Mouse (Mus musculus) forebrain, embryonic 15.5 days (tissue): ENCODE results near the gene Cacna1a. TPM values are rescaled to one million over a fixed set of nuclear protein-coding genes. Genes with fewer than 3 reads are reported as not detected.

Experiments
- ATAC-seq: fragments of 200-750 bp; cut with Nextera tagmentation; replicated peaks from 2 replicates; pipeline ENCODE4 v1.8.0; 2017; ENCODE audit warnings: mild to moderate bottlenecking, moderate TSS enrichment, moderate library complexity
- H3K27ac ChIP-seq: fragments of 300-500 bp; sonication (generic); replicated peaks from 2 replicates; pipeline ENCODE4 v1.5.1; 2015; ENCODE audit warnings: mild to moderate bottlenecking, inconsistent platforms
- H3K27me3 ChIP-seq: fragments of 300-500 bp; sonication (generic); 2 replicates; pipeline ENCODE4 v1.6.1; 2015; ENCODE audit warnings: inconsistent platforms
- H3K36me3 ChIP-seq: fragments of 300-500 bp; sonication (generic); 2 replicates; pipeline ENCODE4 v1.6.1; 2015; ENCODE audit warnings: mild to moderate bottlenecking, inconsistent platforms
- H3K4me1 ChIP-seq: fragments of 300-500 bp; sonication (generic); 2 replicates; pipeline ENCODE4 v1.6.1; 2015; ENCODE audit warnings: inconsistent platforms
- H3K4me2 ChIP-seq: fragments of 300-500 bp; sonication (generic); replicated peaks from 2 replicates; pipeline ENCODE4 v1.6.1; 2015; ENCODE audit warnings: mild to moderate bottlenecking, inconsistent platforms
- H3K4me3 ChIP-seq: fragments of 300-500 bp; sonication (generic); 2 replicates; pipeline ENCODE4 v1.5.1; 2015; ENCODE audit warnings: mild to moderate bottlenecking, inconsistent platforms
- H3K9ac ChIP-seq: fragments of 300-500 bp; sonication (generic); replicated peaks from 2 replicates; pipeline ENCODE4 v1.6.1; 2015; ENCODE audit warnings: mild to moderate bottlenecking, inconsistent platforms
- H3K9me3 ChIP-seq: fragments of 300-500 bp; sonication (generic); 2 replicates; pipeline ENCODE4 v1.6.1; 2016; ENCODE audit warnings: inconsistent platforms
- WGBS: fragments of 180-500 bp; shearing (Covaris S2); methylation state at CpG from one replicate; pipeline ENCODE4 v1.1.7; 2015; ENCODE audit warnings: mixed read lengths; 5-methylcytosine and 5-hydroxymethylcytosine counted together
- polyA plus RNA-seq: library from polyadenylated mRNA; unstranded; fragments of >200 nt; fragmentation: Nextera tagmentation; extraction: Ambion mirVana; gene quantifications from 2 replicates; pipeline ENCODE4 v1.2.1, GENCODE M21; 2015

Gene Cacna1a
- polyA plus RNA-seq, 1 experiment from 2014 or later: 12.9 TPM

DNA sequence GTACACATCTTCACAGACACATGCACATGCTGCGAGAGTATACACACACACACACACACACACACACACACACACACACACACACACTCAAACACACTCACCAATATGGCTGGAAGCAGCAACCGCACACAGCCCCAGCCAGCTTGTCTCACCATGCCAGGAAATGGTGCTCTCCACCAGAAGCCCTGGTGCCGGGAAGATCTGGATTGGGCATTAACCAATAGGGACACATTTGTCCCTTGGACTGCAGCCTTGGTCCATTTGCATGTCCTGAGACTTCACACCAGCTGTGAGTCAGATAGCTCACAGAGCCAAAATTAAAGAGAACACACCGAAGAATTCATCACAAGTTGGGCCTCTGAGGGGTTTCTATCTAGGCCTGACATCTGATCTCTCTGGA, 189.2 kb downstream of the Cacna1a start:
- WGBS: 92% methylated on average over 4 of the region's 4 CpGs
- no peaks in the 10 kb centered on the region for H3K27me3 ChIP-seq
- no peaks in the 10 kb centered on the region for H3K9me3 ChIP-seq
- no peak overlapping the region for H3K9ac ChIP-seq
- ATAC-seq: no peak
- H3K4me1 ChIP-seq: no peaks in the 10 kb centered on the region
- H3K4me2 ChIP-seq: no peak overlapping the region
- H3K4me3 ChIP-seq: no peak overlapping the region
- no peak overlapping the region for H3K27ac ChIP-seq
- peaks cover 3% of the 10 kb centered on the region; the same call in 1 of the 2 replicates for H3K36me3 ChIP-seq

DNA sequence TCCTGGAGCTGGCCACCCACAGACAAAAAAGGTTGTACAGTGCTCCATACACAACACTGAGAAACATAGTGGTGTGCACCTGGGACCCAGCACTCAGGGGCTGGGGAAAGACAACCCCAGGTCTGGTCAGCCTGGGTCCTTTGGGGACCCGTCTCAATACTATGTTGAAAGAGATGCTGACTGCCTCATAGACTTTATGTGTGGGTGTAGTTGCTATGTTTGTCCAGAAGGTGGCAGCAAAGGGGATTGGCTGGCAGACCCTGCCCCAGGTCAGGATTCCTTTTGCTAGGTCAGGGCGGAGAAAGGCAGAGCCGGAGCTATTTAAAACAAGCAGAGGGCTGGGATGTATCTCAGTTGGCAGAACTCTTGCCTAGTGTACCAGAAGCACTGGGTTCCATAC, 191.4 kb downstream of the Cacna1a start:
- ATAC-seq: peak; percentile 51; the same call in 1 of the 2 replicates
- WGBS: 29% methylated on average over 3 of the region's 3 CpGs
- Histone ChIP-seq H3K9ac (no peak overlapping the region), H3K27me3 (no peaks in the 10 kb centered on the region), H3K9me3 (no peaks in the 10 kb centered on the region), H3K4me3 (no peak overlapping the region), H3K4me1 (no peaks in the 10 kb centered on the region), H3K36me3 (peaks cover 3% of the 10 kb centered on the region; the same call in 1 of the 2 replicates), H3K4me2 (no peak overlapping the region), H3K27ac (no peak overlapping the region)

DNA sequence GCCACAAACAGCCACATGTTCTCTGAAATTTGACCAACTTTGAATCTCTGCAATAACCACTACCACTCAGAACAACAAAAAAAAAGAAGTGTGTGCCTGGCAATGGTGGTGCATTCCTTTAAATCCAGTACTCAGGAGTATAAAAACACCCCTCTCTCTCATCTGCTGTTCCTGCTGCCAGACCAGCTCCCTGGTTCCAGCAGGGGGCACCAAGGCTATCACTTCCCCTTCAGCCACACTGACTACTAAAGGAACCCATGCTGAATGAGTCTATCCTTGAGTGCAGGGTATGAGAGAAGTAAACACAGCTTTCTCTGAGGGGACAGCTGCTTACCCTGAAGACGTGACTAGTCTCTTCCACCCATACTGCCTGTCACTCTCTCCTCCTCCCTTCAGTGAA, 197.1 kb downstream of the Cacna1a start:
- Histone ChIP-seq H3K36me3 (no peaks in the 10 kb centered on the region), H3K4me2 (no peak overlapping the region), H3K9ac (no peak overlapping the region), H3K27ac (no peak overlapping the region), H3K27me3 (no peaks in the 10 kb centered on the region), H3K9me3 (no peaks in the 10 kb centered on the region), H3K4me3 (no peak overlapping the region), H3K4me1 (no peaks in the 10 kb centered on the region)
- WGBS: 31% methylated on average over 1 of the region's 1 CpGs
- no peak for ATAC-seq

DNA sequence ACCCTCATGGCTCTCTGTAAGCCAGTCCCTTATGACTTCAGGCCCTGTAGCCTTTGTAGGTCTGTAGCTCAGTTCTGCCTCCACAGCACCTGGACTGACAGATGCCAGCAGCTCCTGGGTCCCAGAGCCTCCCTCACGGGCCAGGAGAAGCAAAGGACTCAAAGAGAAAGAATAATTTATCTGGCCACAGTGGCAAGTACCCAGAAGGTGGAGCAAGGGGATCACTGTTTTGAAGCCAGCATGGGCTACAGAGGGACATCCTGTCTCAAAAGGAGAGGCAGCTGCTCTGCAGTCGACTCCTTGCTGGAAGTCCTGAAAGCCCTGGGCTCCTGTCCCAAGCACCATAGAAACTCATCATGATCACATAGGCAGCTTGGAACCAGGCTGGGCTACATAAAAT, 198.0 kb downstream of the Cacna1a start:
- H3K4me2 ChIP-seq: no peak overlapping the region
- ATAC-seq: no peak
- no peak overlapping the region for H3K4me3 ChIP-seq
- H3K9me3 ChIP-seq: no peaks in the 10 kb centered on the region
- H3K27me3 ChIP-seq: no peaks in the 10 kb centered on the region
- 89% methylated on average over 2 of the region's 2 CpGs for WGBS
- H3K4me1 ChIP-seq: no peaks in the 10 kb centered on the region
- no peak overlapping the region for H3K9ac ChIP-seq
- no peak overlapping the region for H3K27ac ChIP-seq
- H3K36me3 ChIP-seq: no peaks in the 10 kb centered on the region

DNA sequence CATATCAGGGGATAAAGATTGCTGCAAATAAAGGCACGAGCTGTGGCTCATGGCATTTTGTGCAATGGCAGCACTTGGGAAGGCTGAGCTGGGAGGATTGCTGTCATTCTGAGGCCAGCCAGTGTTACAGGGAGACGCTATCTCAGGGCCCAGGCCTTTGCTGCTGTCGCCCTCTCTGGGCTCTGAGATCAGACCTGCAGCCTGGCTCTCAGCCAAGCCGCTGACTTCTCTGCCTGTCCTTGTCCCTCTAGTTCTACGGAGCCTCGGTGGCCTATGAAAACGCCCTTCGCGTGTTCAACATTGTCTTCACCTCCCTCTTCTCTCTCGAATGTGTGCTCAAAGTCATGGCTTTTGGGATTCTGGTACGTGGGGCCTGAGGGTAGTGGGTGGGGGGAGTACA, 200.3 kb downstream of the Cacna1a start:
- Histone ChIP-seq H3K4me1 (no peaks in the 10 kb centered on the region), H3K9me3 (no peaks in the 10 kb centered on the region), H3K9ac (no peak overlapping the region), H3K4me3 (no peak overlapping the region), H3K36me3 (no peaks in the 10 kb centered on the region), H3K4me2 (no peak overlapping the region), H3K27ac (no peak overlapping the region), H3K27me3 (no peaks in the 10 kb centered on the region)
- 74% methylated on average over 11 of the region's 11 CpGs for WGBS
- ATAC-seq: no peak

DNA sequence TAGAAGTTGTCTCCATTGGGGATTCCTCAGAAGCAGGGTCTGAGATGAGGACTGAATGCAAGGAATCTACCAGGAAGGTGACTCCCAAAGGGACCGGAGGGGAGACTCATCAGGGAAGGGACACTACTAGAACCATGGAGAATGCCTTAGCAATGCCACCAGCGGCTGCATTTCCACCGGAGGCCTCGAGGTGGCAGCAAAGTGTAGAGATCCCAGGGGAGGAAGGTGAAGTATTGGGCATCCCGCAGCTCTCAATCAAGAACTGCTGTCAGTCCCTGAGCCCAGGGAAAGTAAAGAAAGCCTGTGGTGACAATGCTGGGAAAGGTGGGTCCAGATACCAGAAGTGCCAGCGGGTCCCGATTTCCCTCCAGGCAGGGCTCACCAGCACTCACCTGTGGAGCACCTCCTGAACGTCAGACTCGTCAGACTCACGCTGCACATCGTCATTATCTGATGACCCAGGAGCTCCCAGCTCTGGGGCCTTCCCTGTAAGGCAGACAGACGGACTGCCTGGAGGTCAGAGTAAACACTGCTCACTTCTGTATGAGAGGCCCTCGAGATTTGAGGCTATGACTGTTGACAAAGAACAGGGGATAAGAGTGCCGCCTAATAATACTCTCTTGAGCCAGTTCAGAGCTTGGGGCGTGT, 203.9 kb downstream of the Cacna1a start:
- Histone ChIP-seq H3K9ac (no peak overlapping the region), H3K9me3 (no peaks in the 10 kb centered on the region), H3K27ac (no peak overlapping the region), H3K4me3 (no peak overlapping the region), H3K4me1 (no peaks in the 10 kb centered on the region), H3K27me3 (no peaks in the 10 kb centered on the region), H3K4me2 (no peak overlapping the region), H3K36me3 (no peaks in the 10 kb centered on the region)
- WGBS: 22% methylated on average over 15 of the region's 15 CpGs
- ATAC-seq: peak; percentile 14; the same call in 1 of the 2 replicates

DNA sequence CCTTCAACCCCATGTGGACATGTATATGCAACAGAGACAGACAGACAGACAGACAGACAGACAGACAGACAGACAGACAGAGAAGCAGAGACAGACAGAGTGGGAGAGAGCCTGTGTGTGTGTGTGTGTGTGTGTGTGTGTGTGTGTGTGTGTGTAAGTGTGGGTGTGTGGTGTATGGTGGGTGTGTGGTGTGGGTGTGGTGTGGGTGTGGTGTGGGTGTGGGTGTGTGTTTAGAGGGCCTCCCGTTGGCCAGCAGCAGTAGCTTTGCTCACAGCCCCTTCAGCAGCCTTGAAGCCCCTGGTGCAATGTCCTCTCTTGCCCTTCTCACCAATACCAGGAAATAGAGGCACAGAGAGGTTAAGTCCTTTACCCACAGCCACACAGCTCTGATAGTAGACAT, 204.9 kb downstream of the Cacna1a start:
- H3K27me3 ChIP-seq: no peaks in the 10 kb centered on the region
- ATAC-seq: no peak
- no peaks in the 10 kb centered on the region for H3K36me3 ChIP-seq
- no peak overlapping the region for H3K9ac ChIP-seq
- 91% methylated on average over 1 of the region's 1 CpGs for WGBS
- H3K4me3 ChIP-seq: no peak overlapping the region
- H3K4me2 ChIP-seq: no peak overlapping the region
- no peaks in the 10 kb centered on the region for H3K4me1 ChIP-seq
- H3K9me3 ChIP-seq: no peaks in the 10 kb centered on the region
- H3K27ac ChIP-seq: no peak overlapping the region

DNA sequence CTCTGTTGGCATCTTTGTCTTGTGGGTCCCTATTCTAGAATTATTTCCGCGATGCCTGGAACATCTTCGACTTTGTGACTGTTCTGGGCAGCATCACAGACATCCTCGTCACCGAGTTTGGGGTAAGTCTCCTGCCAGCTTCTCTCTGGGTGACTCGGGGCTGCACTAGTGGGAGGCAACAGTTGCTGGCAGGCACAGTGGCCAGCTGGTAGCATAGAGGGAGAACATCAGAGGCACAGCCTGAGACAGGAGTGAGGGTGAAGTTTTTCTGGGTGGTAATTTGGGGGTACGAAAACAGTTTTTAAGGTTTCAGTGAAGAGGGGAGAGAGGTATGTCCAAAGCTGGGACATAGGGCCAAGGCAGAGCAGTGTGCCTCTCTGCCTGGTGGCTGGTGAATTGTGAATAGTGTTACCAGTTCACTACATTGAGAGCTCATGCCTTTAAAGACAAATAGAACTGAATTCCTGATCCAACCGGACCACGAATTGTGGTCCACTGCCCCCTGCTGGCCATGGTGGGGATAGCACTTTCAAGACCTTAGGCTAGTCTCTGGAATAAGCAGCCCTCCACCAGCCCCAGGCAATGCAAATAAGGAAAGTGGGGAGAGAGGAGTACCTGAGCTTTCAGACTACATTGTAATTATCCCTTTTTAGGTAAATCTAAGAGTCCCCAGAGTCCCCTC, 206.0 kb downstream of the Cacna1a start:
- Histone ChIP-seq H3K36me3 (no peaks in the 10 kb centered on the region), H3K4me1 (no peaks in the 10 kb centered on the region), H3K9me3 (no peaks in the 10 kb centered on the region), H3K4me2 (no peak overlapping the region), H3K27ac (no peak overlapping the region), H3K4me3 (no peak overlapping the region), H3K9ac (no peak overlapping the region), H3K27me3 (no peaks in the 10 kb centered on the region)
- 64% methylated on average over 9 of the region's 9 CpGs for WGBS
- no peak for ATAC-seq

DNA sequence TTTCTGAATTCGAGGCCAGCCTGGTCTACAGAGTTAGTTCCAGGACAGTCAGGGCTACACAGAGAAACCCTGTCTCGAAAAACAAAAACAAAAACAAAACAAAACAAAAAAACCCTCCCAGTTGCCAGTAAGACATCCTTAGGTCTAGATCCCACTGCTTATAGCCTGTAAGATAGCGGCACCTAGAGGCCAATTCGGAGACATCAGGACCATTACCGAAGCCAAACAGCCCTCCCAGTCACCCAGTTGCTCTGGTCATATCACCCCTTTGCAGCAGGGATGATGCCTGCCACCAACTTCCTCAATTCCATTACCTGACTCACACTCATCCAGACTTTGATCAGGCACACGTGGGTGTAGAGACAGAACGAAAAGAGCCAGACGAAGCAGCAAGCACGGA, 207.4 kb downstream of the Cacna1a start:
- peaks cover 7% of the 10 kb centered on the region for H3K4me1 ChIP-seq
- no peaks in the 10 kb centered on the region for H3K36me3 ChIP-seq
- no peak for ATAC-seq
- WGBS: 29% methylated on average over 9 of the region's 9 CpGs
- H3K4me3 ChIP-seq: no peak overlapping the region
- no peak overlapping the region for H3K4me2 ChIP-seq
- no peak overlapping the region for H3K9ac ChIP-seq
- H3K9me3 ChIP-seq: no peaks in the 10 kb centered on the region
- no peak overlapping the region for H3K27ac ChIP-seq
- H3K27me3 ChIP-seq: no peaks in the 10 kb centered on the region

DNA sequence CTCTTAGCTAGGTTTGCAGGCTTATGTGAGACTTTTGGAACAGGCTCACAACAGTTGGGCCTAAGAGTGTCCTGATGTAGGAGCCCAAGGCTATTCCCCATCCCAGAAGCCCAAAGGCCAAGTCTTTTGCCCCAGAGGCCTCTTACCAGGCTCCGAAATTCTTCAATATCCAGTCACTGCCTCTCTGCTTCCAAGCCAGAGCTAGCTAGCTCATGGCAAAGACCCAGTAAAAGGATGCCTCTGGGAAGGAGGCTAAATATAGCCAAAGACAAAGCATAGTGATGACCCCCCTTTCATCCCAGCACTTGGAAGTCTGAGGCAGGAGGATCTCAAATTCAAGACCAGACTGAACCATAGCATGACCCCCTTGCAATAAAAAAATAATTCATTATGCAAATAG, 211.2 kb downstream of the Cacna1a start:
- ATAC-seq: no peak
- no peaks in the 10 kb centered on the region for H3K9me3 ChIP-seq
- H3K27ac ChIP-seq: no peak overlapping the region
- WGBS: 90% methylated on average over 1 of the region's 1 CpGs
- no peak overlapping the region for H3K9ac ChIP-seq
- peaks cover 16% of the 10 kb centered on the region for H3K4me1 ChIP-seq
- H3K4me3 ChIP-seq: no peak overlapping the region
- no peak overlapping the region for H3K4me2 ChIP-seq
- no peaks in the 10 kb centered on the region for H3K27me3 ChIP-seq
- no peaks in the 10 kb centered on the region for H3K36me3 ChIP-seq

DNA sequence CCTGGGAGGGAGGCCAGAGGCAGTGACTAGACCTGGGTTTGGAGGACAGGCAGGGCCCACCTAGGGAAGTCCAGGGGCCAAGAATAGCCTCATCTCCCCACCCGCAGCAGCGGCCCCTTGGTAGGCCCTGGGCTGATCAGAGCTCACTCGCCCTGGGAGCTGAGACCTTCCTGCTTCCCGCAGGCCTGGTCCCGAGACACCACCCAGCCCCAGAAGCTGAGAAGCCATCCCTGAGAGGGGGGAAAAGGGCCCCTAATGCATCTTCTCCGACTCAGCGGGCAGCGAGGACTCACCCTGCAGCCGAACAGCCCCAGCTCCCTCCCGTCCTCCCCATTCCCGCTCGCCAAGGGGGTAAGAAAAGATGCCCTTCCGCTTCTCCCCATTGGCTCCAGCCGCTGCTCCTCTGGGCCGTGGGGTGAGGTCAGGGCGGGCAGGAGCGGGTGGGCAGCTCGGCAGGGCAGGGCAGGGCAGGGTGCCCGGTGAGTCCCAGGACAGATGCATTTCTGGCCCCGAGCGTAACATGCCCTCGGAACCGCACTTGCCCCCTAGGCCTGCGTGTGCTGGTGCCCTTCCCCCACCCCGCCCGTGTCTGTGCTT, 212.2 kb downstream of the Cacna1a start:
- 7% methylated on average over 26 of the region's 26 CpGs for WGBS
- Histone ChIP-seq H3K36me3 (no peaks in the 10 kb centered on the region), H3K27me3 (no peaks in the 10 kb centered on the region), H3K4me2 (peak overlapping the region; percentile 60), H3K4me3 (peak overlapping the region; percentile 31), H3K4me1 (peaks cover 16% of the 10 kb centered on the region), H3K9me3 (no peaks in the 10 kb centered on the region), H3K9ac (peak overlapping the region; percentile 48), H3K27ac (0 out of 2 replicates have a peak overlapping the region, but pooled peaks have one; percentile 40)
- peak; percentile 39; the same call in 1 of the 2 replicates for ATAC-seq

DNA sequence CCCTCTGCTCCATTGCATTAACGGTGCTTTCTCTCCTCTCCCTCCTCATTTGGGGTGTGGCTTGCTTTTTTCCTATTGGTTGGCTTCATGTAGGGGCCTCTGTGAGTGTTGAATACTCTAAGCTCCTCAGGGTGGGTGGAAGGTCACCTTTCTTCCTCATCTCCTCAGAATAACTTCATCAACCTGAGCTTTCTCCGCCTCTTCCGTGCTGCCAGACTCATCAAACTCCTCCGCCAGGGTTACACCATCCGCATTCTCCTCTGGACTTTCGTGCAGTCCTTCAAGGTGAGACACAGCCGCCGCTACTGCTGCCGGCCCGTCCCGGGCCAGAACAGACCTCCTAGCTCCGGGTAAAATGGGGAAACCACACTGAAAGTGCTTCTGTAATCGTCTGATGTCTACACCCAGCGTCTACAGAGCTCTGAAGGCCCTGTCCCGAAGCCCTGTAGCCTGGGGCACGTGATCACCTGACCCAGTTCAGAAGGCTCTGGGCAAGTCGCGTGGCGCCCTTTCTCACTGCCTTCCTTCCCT, 213.0 kb downstream of the Cacna1a start:
- H3K9me3 ChIP-seq: no peaks in the 10 kb centered on the region
- 8% methylated on average over 19 of the region's 19 CpGs for WGBS
- peak overlapping the region; percentile 60 for H3K4me2 ChIP-seq
- peak; percentile 56; the same call in 1 of the 2 replicates for ATAC-seq
- H3K36me3 ChIP-seq: no peaks in the 10 kb centered on the region
- H3K27me3 ChIP-seq: no peaks in the 10 kb centered on the region
- H3K4me3 ChIP-seq: peak overlapping the region; percentile 31
- H3K4me1 ChIP-seq: peaks cover 16% of the 10 kb centered on the region
- 0 out of 2 replicates have a peak overlapping the region, but pooled peaks have one; percentile 40 for H3K27ac ChIP-seq
- H3K9ac ChIP-seq: no peak overlapping the region; the same call in 1 of the 2 replicates
